8 mouse cellular contexts compared by ENCODE assay signal in the genomic region with DNA sequence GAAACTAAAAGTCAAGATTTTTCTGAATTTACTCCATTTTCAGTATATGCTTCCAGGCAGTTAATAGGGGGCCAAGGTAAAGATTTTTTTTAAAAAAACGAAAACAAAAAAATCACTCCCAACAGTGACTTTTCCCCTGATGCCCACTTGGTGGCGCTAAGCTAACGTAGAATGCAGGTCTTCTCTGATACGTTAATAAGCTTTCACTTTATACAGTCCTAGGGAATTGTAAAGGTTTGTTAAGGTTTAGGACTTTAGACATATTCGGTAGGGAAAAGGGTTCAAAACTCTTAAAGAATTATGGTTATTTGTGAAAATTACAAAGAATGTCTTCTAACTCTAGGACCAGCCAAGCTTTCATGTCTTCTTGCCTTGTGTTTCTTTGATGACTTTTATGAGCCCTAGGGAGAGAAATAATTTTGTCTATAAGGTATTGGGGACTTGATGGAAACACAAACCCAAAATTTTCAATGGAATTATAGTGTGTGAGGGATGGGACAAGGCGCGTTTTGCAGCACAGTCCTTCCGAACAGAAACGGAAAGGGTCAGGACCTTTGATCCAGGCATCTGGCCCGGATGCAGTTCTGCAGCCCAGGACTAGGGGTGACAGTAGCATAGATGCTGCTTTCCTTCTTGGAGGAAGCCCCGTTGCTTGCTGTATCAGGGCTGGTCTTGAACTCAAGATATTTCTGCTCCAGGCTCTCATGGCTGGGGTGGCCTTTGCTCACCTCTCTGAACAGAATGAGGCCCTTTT.
A peak's percentile ranks its signal among the peaks of the same experiment; 100 is the strongest.
DNase-seq lines count a peak whose midpoint lies in the region; ATAC-seq and TF ChIP-seq lines count a peak whose summit lies in the region.

No protein-coding gene starts in this region.

- no peak overlapping the region for H3K4me3 ChIP-seq in embryonic facial prominence, embryonic 11.5 days (ENCODE audit: low read depth, low read length)
- no peak overlapping the region for H3K4me3 ChIP-seq in hindbrain, postnatal 0 days (ENCODE audit: low read length)
- H3K4me3 ChIP-seq in liver, embryonic 14.5 days (ENCODE audit: insufficient read depth in 1 of 2, low read depth in 2 of 2, low read length in 2 of 2): no peak overlapping the region

- no peaks in the 10 kb centered on the region for H3K27me3 ChIP-seq in embryonic facial prominence, embryonic 11.5 days (ENCODE audit: control insufficient read depth, insufficient read depth, low read length)
- no peaks in the 10 kb centered on the region for H3K27me3 ChIP-seq in hindbrain, postnatal 0 days (ENCODE audit: insufficient read depth, low read length)
- H3K27me3 ChIP-seq in liver, embryonic 14.5 days (ENCODE audit: control insufficient read depth, insufficient read depth, low read length): no peaks in the 10 kb centered on the region

- peak; percentile 49 for DNase-seq in adrenal gland, postnatal 10 days
- DNase-seq in adrenal gland, postnatal 4 days (ENCODE audit: low spot score in 2 of 2): no peak
- peak; percentile 23 for DNase-seq in ovary, postnatal 36 days (ENCODE audit: low spot score)
- no peak for DNase-seq in ovary, adult 18-20 months (ENCODE audit: low spot score)
- DNase-seq in embryonic facial prominence, embryonic 11.5 days (ENCODE audit: low spot score): peak; percentile 68
- DNase-seq in hindbrain, postnatal 0 days (ENCODE audit: low spot score): peak; percentile 79
- DNase-seq in liver, embryonic 14.5 days (ENCODE audit: low read depth in 3 of 3, low spot score in 3 of 3): peak in 1 of 3 experiments; percentile 10
- DNase-seq in retina, adult 2 months (ENCODE audit: low read depth, low spot score): peak; percentile 9

- no peaks in the 10 kb centered on the region for H3K4me1 ChIP-seq in embryonic facial prominence, embryonic 11.5 days (ENCODE audit: control insufficient read depth, insufficient read depth, low read length)
- no peaks in the 10 kb centered on the region for H3K4me1 ChIP-seq in hindbrain, postnatal 0 days (ENCODE audit: insufficient read depth, low read length)
- H3K4me1 ChIP-seq in liver, embryonic 14.5 days (replicated peaks; ENCODE audit: control insufficient read depth in 2 of 2, insufficient read depth in 2 of 2, low read length in 1 of 2): no peaks in the 10 kb centered on the region

- no peaks in the 10 kb centered on the region for H3K36me3 ChIP-seq in embryonic facial prominence, embryonic 11.5 days (replicated peaks; ENCODE audit: control insufficient read depth, insufficient read depth, low read depth, low read length)
- no peaks in the 10 kb centered on the region for H3K36me3 ChIP-seq in hindbrain, postnatal 0 days (ENCODE audit: insufficient read depth, low read length)
- H3K36me3 ChIP-seq in liver, embryonic 14.5 days (replicated peaks; ENCODE audit: control insufficient read depth, insufficient read depth, low read depth): no peaks in the 10 kb centered on the region

- 21% methylated on average over 11 of the region's 11 CpGs for WGBS in embryonic facial prominence, embryonic 11.5 days
- WGBS in hindbrain, postnatal 0 days: 30% methylated on average over 11 of the region's 11 CpGs
- 31% methylated on average over 11 of the region's 11 CpGs for WGBS in liver, embryonic 14.5 days (ENCODE audit: insufficient replicate concordance)

- no peak for TF ChIP-seq EP300 in liver, embryonic 14.5 days (IDR thresholded peaks at IDR 0.05; ENCODE audit: low read depth)

- H3K4me2 ChIP-seq in embryonic facial prominence, embryonic 11.5 days (ENCODE audit: low read depth, low read length): no peak overlapping the region
- H3K4me2 ChIP-seq in hindbrain, postnatal 0 days (ENCODE audit: low read depth, low read length): no peak overlapping the region
- no peak overlapping the region; the same call in 1 of the 2 replicates for H3K4me2 ChIP-seq in liver, embryonic 14.5 days (ENCODE audit: low read depth)

- TF ChIP-seq CTCF in hindbrain, postnatal 0 days (IDR thresholded peaks at IDR 0.05; ENCODE audit: low read depth): peak; percentile 89
- peak; percentile 60; the same call in 1 of the 2 replicates for TF ChIP-seq CTCF in liver, embryonic 14.5 days (IDR thresholded peaks at IDR 0.05; ENCODE audit: low read depth)

- no peak overlapping the region for H3K27ac ChIP-seq in embryonic facial prominence, embryonic 11.5 days (replicated peaks; ENCODE audit: low read depth, low read length)
- no peak overlapping the region for H3K27ac ChIP-seq in hindbrain, postnatal 0 days
- no peak overlapping the region for H3K27ac ChIP-seq in liver, embryonic 14.5 days

- no peak overlapping the region for H3K9ac ChIP-seq in embryonic facial prominence, embryonic 11.5 days (replicated peaks; ENCODE audit: low read length)
- no peak overlapping the region for H3K9ac ChIP-seq in hindbrain, postnatal 0 days (replicated peaks; ENCODE audit: low read length)
- no peak overlapping the region for H3K9ac ChIP-seq in liver, embryonic 14.5 days (replicated peaks)

- H3K9me3 ChIP-seq in embryonic facial prominence, embryonic 11.5 days (replicated peaks; ENCODE audit: control insufficient read depth, low read length): no peaks in the 10 kb centered on the region
- no peaks in the 10 kb centered on the region for H3K9me3 ChIP-seq in hindbrain, postnatal 0 days (ENCODE audit: low read length)
- no peaks in the 10 kb centered on the region for H3K9me3 ChIP-seq in liver, embryonic 14.5 days (ENCODE audit: control insufficient read depth, low read length)

- no peak; the same call in 1 of the 2 replicates for ATAC-seq in embryonic facial prominence, embryonic 11.5 days (replicated peaks; ENCODE audit: insufficient number of reproducible peaks, low FRiP score, low TSS enrichment, low read depth)
- peak; percentile 49; the same call in 1 of the 2 replicates for ATAC-seq in hindbrain, postnatal 0 days
- ATAC-seq in liver, embryonic 14.5 days (ENCODE audit: insufficient read depth): no peak

Comparison
In these comparisons a context has a peak if more than half of its experiments do, and no peak if none do; other contexts are left out.
1. DNase-seq: peak in adrenal gland, postnatal 10 days (single experiment), ovary, postnatal 36 days (single experiment), embryonic facial prominence, embryonic 11.5 days (single experiment), hindbrain, postnatal 0 days (single experiment) and retina, adult 2 months (single experiment); none in adrenal gland, postnatal 4 days (0 of 2) and ovary, adult 18-20 months (single experiment).